24 mouse cellular contexts compared by ENCODE assay signal in genomic region chr8:126546480-126546879, GRCm38 (mm10).
"Had no signal": no experiment of that assay in that cellular context is flagged by ENCODE, and none has a peak within 500 bp of the region (broad histone marks: within the 10 kb centered on the region; RNA-seq: fewer than 3 reads in every experiment).

No protein-coding gene starts in this region.

- H3K9ac ChIP-seq: heart, embryonic 12.5 days; hindbrain, embryonic 14.5 days; intestine, embryonic 15.5 days; limb, embryonic 12.5 days had no signal

- H3K36me3 ChIP-seq: heart, embryonic 12.5 days; hindbrain, embryonic 10.5 days; intestine, embryonic 15.5 days; limb, embryonic 10.5 days; limb, embryonic 12.5 days had no signal

- H3K4me3 ChIP-seq: gastrocnemius, adult 2 months; heart, adult 2 months; heart, embryonic 12.5 days; hindbrain, embryonic 10.5 days; intestine, embryonic 15.5 days; layer of hippocampus, adult 2 months; left cerebral cortex, adult 2 months; limb, embryonic 10.5 days; limb, embryonic 12.5 days had no signal

- H3K27ac ChIP-seq: gastrocnemius, adult 2 months; hindbrain, embryonic 14.5 days; intestine, embryonic 15.5 days; kidney, postnatal 0 days; layer of hippocampus, adult 2 months; left cerebral cortex, adult 2 months; limb, embryonic 10.5 days; limb, embryonic 12.5 days had no signal

- H3K4me2 ChIP-seq: heart, embryonic 12.5 days; hindbrain, embryonic 14.5 days; intestine, embryonic 15.5 days; limb, embryonic 12.5 days; liver, embryonic 11.5 days had no signal

- H3K9me3 ChIP-seq: heart, embryonic 12.5 days; hindbrain, embryonic 10.5 days; intestine, embryonic 15.5 days; limb, embryonic 10.5 days; limb, embryonic 12.5 days had no signal

- H3K27me3 ChIP-seq: heart, embryonic 12.5 days; intestine, embryonic 15.5 days; limb, embryonic 12.5 days had no signal

- ATAC-seq: hindbrain, embryonic 16.5 days; inflammation-experienced regulatory T-cells, adult 6 months; intestine, embryonic 15.5 days; intestine, postnatal 0 days had no signal

- DNase-seq: gastrocnemius, adult 2 months; gastrocnemius, postnatal 10 days; gastrocnemius, postnatal 25 days; heart, adult 2 months; heart, postnatal 10 days; heart, postnatal 4 days; kidney, adult 18-20 months; kidney, adult 8-10 months; kidney, postnatal 14 days; kidney, postnatal 4 days; liver had no signal
